In the genomic region with DNA sequence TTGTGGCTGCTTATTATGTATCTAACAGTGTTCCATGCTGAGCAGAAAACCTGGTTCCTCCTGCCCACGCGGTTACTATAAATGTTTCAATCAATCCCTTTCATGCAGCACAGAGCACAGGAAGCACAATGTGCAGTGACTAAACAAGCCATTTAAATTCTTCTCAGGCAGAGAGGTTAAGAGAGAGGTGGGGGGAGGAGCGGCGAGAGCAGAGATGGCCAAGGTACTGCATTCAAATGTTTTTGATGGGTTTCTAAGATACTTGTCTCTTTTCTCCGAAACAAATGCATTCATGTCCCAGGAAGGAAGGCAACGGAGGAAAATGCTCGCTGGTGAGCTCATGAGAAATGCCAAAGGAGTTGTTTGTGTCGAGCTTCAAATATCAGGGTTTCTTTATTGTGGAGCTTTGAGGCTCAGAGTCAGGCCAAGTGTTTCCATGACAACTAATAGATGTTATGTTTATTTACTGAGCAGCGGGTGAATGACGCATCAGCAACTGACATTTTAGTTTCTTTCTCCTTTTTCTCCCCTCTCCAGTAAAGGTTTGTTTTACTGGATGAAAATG, we compare ENCODE assay signal across 9 mouse cellular contexts.
DNase-seq lines count a peak whose midpoint lies in the region; ATAC-seq and TF ChIP-seq lines count a peak whose summit lies in the region.
"Had no signal": no experiment of that assay in that cellular context is flagged by ENCODE, and none has a peak within 500 bp of the region (broad histone marks: within the 10 kb centered on the region; RNA-seq: fewer than 3 reads in every experiment).

No protein-coding gene starts in this region.

- no peak for TF ChIP-seq EP300 in heart, adult 2 months (IDR thresholded peaks at IDR 0.05; ENCODE audit: insufficient read depth, low read depth, low read length)

- no peaks in the 10 kb centered on the region for H3K9me3 ChIP-seq in heart, embryonic 11.5 days (replicated peaks; ENCODE audit: control insufficient read depth, low read length)
- no peaks in the 10 kb centered on the region for H3K9me3 ChIP-seq in heart, embryonic 13.5 days
- no peaks in the 10 kb centered on the region for H3K9me3 ChIP-seq in stomach, embryonic 14.5 days (ENCODE audit: control insufficient read depth, low read depth, low read length)

- no peak overlapping the region for H3K27ac ChIP-seq in heart, embryonic 11.5 days (ENCODE audit: low read depth, low read length)
- H3K27ac ChIP-seq in heart, adult 2 months = no peak overlapping the region
- H3K27ac ChIP-seq in cortical plate, adult 2 months (ENCODE audit: insufficient read depth, low read length) = peak overlapping the region; percentile 20
- no peak overlapping the region for H3K27ac ChIP-seq in heart, embryonic 13.5 days (replicated peaks)
- H3K27ac ChIP-seq in stomach, embryonic 14.5 days (ENCODE audit: low read length) = no peak overlapping the region

- intact Hi-C loops in heart, adult 2 months (cut with DNase I) = no loop called here

- 0 out of 2 replicates have a peak overlapping the region, but pooled peaks have one; percentile 5 for H3K9ac ChIP-seq in heart, embryonic 11.5 days (ENCODE audit: low read depth, low read length)
- H3K9ac ChIP-seq in heart, adult 2 months (ENCODE audit: low read depth, low read length) = no peak overlapping the region
- no peak overlapping the region for H3K9ac ChIP-seq in heart, embryonic 13.5 days
- no peak overlapping the region for H3K9ac ChIP-seq in stomach, embryonic 14.5 days (replicated peaks; ENCODE audit: low read depth, low read length)

- no peak for ATAC-seq in heart, embryonic 11.5 days (replicated peaks; ENCODE audit: insufficient number of reproducible peaks, low FRiP score, low TSS enrichment)
- ATAC-seq in heart, embryonic 13.5 days (ENCODE audit: extremely low read depth, insufficient number of reproducible peaks, low FRiP score, low TSS enrichment) = no peak
- ATAC-seq in stomach, embryonic 14.5 days (ENCODE audit: insufficient number of reproducible peaks, insufficient read depth, low FRiP score, low read depth) = no peak

- no peaks in the 10 kb centered on the region for H3K79me2 ChIP-seq in heart, adult 2 months (replicated peaks; ENCODE audit: control insufficient read depth, insufficient read depth, low read length)

- no peak for TF ChIP-seq POLR2A in heart, adult 2 months (IDR thresholded peaks at IDR 0.05; ENCODE audit: insufficient read depth, low read depth, low read length)
- TF ChIP-seq POLR2A in cortical plate, adult 2 months (IDR thresholded peaks at IDR 0.05; ENCODE audit: extremely low read depth, insufficient read depth, low read length) = 0 out of 2 replicates have a peak, but pooled peaks have one; percentile 26

- TF ChIP-seq CTCF in heart, adult 2 months (IDR thresholded peaks at IDR 0.05) = no peak
- TF ChIP-seq CTCF in cortical plate, adult 2 months (IDR thresholded peaks at IDR 0.05; ENCODE audit: extremely low read depth, insufficient read depth, low read length) = no peak

- peak overlapping the region; percentile 31 for H3K4me2 ChIP-seq in heart, embryonic 11.5 days
- peak overlapping the region; percentile 33 for H3K4me2 ChIP-seq in heart, embryonic 13.5 days
- 0 out of 2 replicates have a peak overlapping the region, but pooled peaks have one; percentile 13 for H3K4me2 ChIP-seq in stomach, embryonic 14.5 days (replicated peaks; ENCODE audit: low read depth, low read length)

- H3K4me3 ChIP-seq in heart, embryonic 11.5 days (ENCODE audit: low read depth, low read length) = no peak overlapping the region
- H3K4me3 ChIP-seq in heart, adult 2 months = no peak overlapping the region
- H3K4me3 ChIP-seq in cortical plate, adult 2 months (ENCODE audit: insufficient read depth, low read length) = no peak overlapping the region
- H3K4me3 ChIP-seq in heart, embryonic 13.5 days = no peak overlapping the region
- H3K4me3 ChIP-seq in stomach, embryonic 14.5 days (ENCODE audit: low read depth, low read length) = no peak overlapping the region

- H3K36me3 ChIP-seq in heart, embryonic 11.5 days (ENCODE audit: control insufficient read depth, insufficient read depth, low read length) = no peaks in the 10 kb centered on the region
- no peaks in the 10 kb centered on the region for H3K36me3 ChIP-seq in heart, adult 2 months (ENCODE audit: control insufficient read depth, insufficient read depth, low read length)
- no peaks in the 10 kb centered on the region for H3K36me3 ChIP-seq in heart, embryonic 13.5 days
- no peaks in the 10 kb centered on the region for H3K36me3 ChIP-seq in stomach, embryonic 14.5 days (ENCODE audit: control insufficient read depth, insufficient read depth, low read length)

- whole genome bisulfite sequencing in heart, embryonic 11.5 days (ENCODE audit: insufficient replicate concordance) = 27% methylated on average over 10 of the region's 10 CpGs
- WGBS in heart, adult 2 months = 26% methylated on average over 10 of the region's 10 CpGs
- WGBS in heart, embryonic 13.5 days = 33% methylated on average over 10 of the region's 10 CpGs
- 6% methylated on average over 10 of the region's 10 CpGs for WGBS in stomach, embryonic 14.5 days

- H3K27me3 ChIP-seq in heart, embryonic 11.5 days (ENCODE audit: control insufficient read depth, insufficient read depth, low read length) = no peaks in the 10 kb centered on the region
- H3K27me3 ChIP-seq in heart, adult 2 months (ENCODE audit: control insufficient read depth, insufficient read depth, low read length) = no peaks in the 10 kb centered on the region
- no peaks in the 10 kb centered on the region for H3K27me3 ChIP-seq in heart, embryonic 13.5 days (replicated peaks)
- H3K27me3 ChIP-seq in stomach, embryonic 14.5 days (ENCODE audit: control insufficient read depth, insufficient read depth, low read length) = no peaks in the 10 kb centered on the region
- H3K27me3 ChIP-seq: CH12.LX had no signal

- DNase-seq in heart, adult 2 months = no peak
- peak; percentile 89 for DNase-seq in layer of hippocampus, adult 9-11 months
- peak; percentile 31 to 34 for DNase-seq in lung, postnatal 4 days
- no peak for DNase-seq in urinary bladder, postnatal 4 days (ENCODE audit: low spot score in 2 of 2)

- H3K4me1 ChIP-seq in heart, embryonic 11.5 days (ENCODE audit: control insufficient read depth, insufficient read depth, low read length) = peaks cover 4% of the 10 kb centered on the region
- H3K4me1 ChIP-seq in heart, adult 2 months (ENCODE audit: control insufficient read depth, insufficient read depth, low read length) = peaks cover 3% of the 10 kb centered on the region; the same call in 1 of the 2 replicates
- peaks cover 6% of the 10 kb centered on the region for H3K4me1 ChIP-seq in cortical plate, adult 2 months (ENCODE audit: control insufficient read depth, insufficient read depth, low read length)
- H3K4me1 ChIP-seq in heart, embryonic 13.5 days = peaks cover 7% of the 10 kb centered on the region
- peaks cover 12% of the 10 kb centered on the region; the same call in 1 of the 2 replicates for H3K4me1 ChIP-seq in stomach, embryonic 14.5 days (ENCODE audit: control insufficient read depth, insufficient read depth, low read length)

Comparison
In these comparisons a context has a peak if more than half of its experiments do, and no peak if none do; other contexts are left out.
1. DNase-seq: peak in layer of hippocampus, adult 9-11 months (single experiment) and lung, postnatal 4 days (2 of 2); none in heart, adult 2 months (0 of 2) and urinary bladder, postnatal 4 days (0 of 2).
2. Peak in every context shown above with its lines, with median percentiles within 50 percentile points of each other: H3K4me2 ChIP-seq.